Mouse (Mus musculus) gastrocnemius, postnatal 4 days (tissue): Measurements from ENCODE around the gene Olfr1295. TPM values are rescaled to one million over a fixed set of nuclear protein-coding genes. Genes with fewer than 3 reads are reported as not detected.

Experiments
- DNase-seq, 2 experiments: peaks; one replicate each; pipeline ENCODE4 v3.0.0; 2021 to 2022; ENCODE audit warnings: low spot score in 2 of 2, mixed read lengths in 2 of 2
- long read RNA-seq, 2 experiments: library from polyadenylated mRNA; stranded (forward); transcript quantifications; one replicate each; pipeline ENCODE4 v2.0.0; 2021
- total RNA-seq, 2 experiments: library from RNA; stranded (reverse); gene quantifications; 2 replicates each; pipeline ENCODE4 v1.2.3; 2021

The Olfr1295 gene
- total RNA-seq = not detected
- long read RNA-seq, experiment 1 = 0 reads
- long read RNA-seq, experiment 2 = 0 reads

DNA sequence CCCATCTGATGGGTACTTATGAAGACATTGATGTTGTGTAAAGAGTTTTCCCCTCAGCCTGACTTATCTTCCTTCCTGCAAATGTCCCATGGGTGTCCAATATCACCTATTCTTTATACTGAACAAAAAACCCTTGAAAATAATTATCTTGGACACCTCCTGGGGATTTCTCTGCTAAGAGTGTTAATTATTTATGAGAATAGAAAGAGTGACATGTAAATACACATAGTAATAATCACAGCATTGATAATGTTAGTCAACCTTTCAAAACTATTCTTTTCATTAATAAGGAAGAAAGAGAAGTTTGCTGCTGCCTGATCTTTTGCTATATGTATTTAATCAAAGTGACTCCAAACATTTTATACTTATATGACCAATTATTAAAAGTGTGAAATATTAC, at the start of gene Olfr1295:
TSS of gene Olfr1295 (minus strand) at position 101 of the 400 bp plus-strand sequence.
- no peak for DNase-seq

DNA sequence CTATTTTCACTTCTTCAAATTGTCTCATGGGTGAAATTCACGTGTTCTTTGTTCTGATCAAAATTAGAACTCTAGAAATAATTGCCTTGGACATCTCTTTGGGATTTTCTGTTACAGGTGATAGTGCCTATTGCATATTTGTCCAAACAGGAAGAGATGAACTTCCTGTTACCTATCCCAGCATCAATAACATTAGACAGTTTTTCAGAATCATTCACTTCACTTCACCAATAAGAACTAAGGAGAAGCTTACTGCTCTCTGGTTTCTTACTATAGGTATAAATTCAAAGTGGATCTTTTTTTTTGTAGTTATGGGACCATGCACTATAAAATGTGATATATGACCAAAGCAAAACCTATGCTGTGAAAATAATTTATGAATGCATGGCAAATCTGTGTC, 29.3 kb downstream of the Olfr1295 start, which contains the start of gene Olfr1294:
TSS of gene Olfr1294 (minus strand) at position 101 of the 400 bp plus-strand sequence.
- no peak for DNase-seq

- no peak for DNase-seq
Observed at GRCm38 (mm10) chr2:111524903-111525302, 44.6 kb downstream of the Olfr1295 start, which contains the start of gene Olfr1293-ps. Olfr1293-ps (plus strand) TSS chr2:111525203.

DNA sequence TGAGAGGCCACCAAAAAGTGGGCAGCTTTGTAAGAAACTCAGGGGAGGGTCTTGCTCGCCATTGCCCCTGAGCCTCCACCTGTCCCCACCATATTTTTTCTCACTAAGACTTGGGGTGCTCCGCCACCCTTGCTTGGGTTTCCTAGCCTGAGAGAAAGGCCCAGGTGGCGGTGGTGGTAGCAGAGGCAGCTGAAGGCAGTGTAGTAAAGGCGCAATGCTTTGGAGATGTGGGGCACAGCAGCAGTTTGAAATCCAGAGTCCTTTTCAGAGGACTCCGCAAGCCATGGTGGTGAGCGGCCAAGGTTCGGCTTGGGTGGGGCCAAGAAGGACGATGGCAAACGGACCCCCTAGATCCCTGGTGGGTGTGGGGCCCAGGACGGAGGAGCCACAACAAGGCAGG, 52.0 kb downstream of the Olfr1295 start:
- no peak for DNase-seq

Other genes starting within 250 kb of the Olfr1295 start
- not detected for gene Olfr1281, start 243.2 kb downstream of the Olfr1295 start, total RNA-seq
- not detected for gene Olfr1282, start 233.6 kb downstream of the Olfr1295 start, total RNA-seq
- not detected for gene Olfr1283, start 202.9 kb downstream of the Olfr1295 start, total RNA-seq
- not detected for gene Olfr1284, start 194.2 kb downstream of the Olfr1295 start, total RNA-seq
- not detected for gene Olfr1286, start 146.6 kb downstream of the Olfr1295 start, total RNA-seq
- gene Olfr1287, start 120.5 kb downstream of the Olfr1295 start, total RNA-seq = not detected
- gene Olfr1288, start 95.6 kb downstream of the Olfr1295 start, total RNA-seq = not detected
- gene Olfr1289, start 88.9 kb downstream of the Olfr1295 start, total RNA-seq = not detected
- not detected for gene Olfr1290, start 75.9 kb downstream of the Olfr1295 start, total RNA-seq
- not detected for gene Olfr1291-ps1, start 72.5 kb downstream of the Olfr1295 start, total RNA-seq
- not detected for gene Olfr1293-ps, start 44.5 kb downstream of the Olfr1295 start, total RNA-seq
- not detected for gene Olfr1294, start 29.4 kb downstream of the Olfr1295 start, total RNA-seq
- not detected for gene Olfr1297, start 56.8 kb upstream of the Olfr1295 start, total RNA-seq
- not detected for gene Olfr1298, start 79.5 kb upstream of the Olfr1295 start, total RNA-seq
- gene Olfr1299, start 91.7 kb upstream of the Olfr1295 start, total RNA-seq = not detected
- gene Olfr1301, start 181.3 kb upstream of the Olfr1295 start, total RNA-seq = not detected
- gene Olfr1302, start 207.7 kb upstream of the Olfr1295 start, total RNA-seq = not detected